Mouse (Mus musculus) Muller cell, postnatal 12 days (primary cell): ENCODE measurements around the gene Trmt61a.
"Not testable (repeated sequence)": the region's sequence is repeated elsewhere in the genome, so short reads cannot be mapped to it uniquely, and the experiment has no call there.

Source experiments
- DNase-seq: peaks from one replicate; pipeline ENCODE4 v3.0.0-alpha.2; 2015; ENCODE audit errors: inconsistent ontology term

Trmt61a gene

GRCm38 (mm10) chr12:111697708-111698107, 19.8 kb downstream of the Trmt61a start:
- no peak for DNase-seq

- DNase-seq = no peak
These were observed 20.5 kb downstream of the Trmt61a start for GRCm38 (mm10) chr12:111698346-111698913.

GRCm38 (mm10) chr12:111699542-111699941, 21.6 kb downstream of the Trmt61a start:
- DNase-seq = no peak

DNA sequence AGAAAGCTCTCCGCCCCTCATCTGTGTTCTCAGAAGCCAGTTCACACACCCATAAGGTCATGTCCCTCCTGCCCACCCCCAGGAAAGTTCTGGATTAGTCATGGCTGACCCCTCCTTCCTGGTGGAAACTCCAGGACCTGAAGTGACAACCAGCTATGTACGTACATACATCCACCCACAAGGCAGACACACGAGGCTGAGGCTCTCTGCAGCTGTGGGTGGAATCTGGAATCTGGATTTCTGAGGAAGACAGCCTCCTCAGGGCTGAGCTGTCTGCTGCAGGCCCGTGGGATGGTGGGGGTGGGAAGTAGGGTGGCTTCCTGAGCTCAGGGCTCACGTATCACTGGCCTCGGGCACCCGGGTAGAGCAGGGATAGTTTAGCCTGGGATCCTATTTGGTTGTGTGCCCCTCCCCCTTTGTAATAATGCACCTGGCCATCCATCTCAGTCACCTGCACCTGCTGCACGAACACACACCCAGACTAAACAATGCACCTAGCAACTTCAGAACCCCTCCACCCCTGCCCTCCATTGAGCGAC, 23.1 kb downstream of the Trmt61a start:
- no peak for DNase-seq

DNA sequence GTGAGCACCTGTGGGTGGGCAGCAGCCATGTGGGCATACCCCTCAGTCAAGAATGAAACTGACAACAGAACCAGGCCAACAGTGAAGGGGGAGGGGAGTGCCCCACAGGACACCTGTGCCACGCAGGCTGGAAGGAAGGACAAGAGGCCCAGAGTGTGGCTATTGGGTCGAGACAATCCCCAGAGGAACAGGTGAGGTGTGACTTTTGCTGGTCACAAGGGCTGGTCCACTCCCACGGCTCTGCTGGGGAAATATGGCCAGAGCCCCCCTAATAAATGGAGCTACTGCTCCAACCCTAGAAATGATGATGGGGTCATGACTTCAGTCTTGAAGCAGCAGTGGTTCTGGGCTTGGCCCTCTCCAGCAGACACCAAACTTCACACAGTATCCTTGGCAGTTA, 25.4 kb downstream of the Trmt61a start:
- no peak for DNase-seq

GRCm38 (mm10) chr12:111704609-111705008, 26.7 kb downstream of the Trmt61a start:
- DNase-seq = peak; percentile 98

DNA sequence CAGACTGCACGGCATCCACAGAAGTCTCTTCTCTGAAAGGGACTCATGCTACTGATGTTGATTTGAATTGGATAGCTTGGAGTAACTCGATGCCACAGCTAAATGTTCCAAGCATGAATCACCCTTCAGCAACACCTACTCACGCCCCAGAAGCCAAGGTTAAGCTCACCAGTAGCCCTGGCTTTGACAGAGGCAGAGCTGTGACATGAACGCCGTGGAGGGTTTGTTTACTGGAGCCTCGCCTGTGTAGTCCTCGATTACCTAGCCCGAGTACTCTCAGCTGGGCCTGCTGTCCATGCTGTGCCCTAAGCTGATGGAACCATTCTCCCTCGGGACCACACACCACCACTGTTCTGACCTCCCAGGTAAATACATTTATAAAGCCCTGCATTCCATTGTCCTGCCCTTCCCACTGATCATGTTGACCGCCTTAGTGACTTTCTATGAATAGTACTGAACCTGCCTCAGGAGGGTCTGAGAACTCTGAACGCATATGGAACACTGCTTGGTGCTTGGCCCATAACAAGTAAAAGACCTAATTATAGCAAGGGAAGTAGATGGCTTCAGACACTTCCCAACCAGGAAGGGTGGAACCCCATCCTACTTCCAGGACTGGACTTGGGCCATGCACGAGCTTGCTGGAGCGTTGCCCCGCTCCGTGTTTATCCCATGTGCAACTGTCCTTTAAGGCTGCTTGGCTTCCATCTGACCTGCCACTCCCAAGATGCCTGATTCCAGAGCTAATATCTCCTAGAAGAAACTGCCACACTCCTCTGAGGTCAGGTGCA, 27.5 kb downstream of the Trmt61a start:
- peak; percentile 93 for DNase-seq

DNA sequence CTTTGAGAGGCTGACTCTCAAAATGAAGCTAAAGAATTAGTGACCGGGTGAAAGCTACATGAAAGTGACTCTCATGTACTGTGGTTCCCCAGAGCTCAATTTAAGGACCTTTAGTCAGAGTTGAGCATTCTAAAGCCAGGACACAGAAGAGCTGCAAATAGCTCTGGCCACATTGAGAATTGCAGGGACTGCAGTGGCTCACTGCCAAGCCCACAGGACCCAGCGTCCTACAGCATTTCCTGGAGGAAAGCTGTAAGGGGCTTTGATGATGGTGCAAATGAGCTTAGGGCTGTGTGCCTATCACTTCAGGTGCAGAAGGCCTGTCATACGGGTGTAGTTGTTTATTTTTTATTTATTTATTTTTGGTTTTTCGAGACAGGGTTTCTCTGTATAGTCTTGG, 30.3 kb downstream of the Trmt61a start:
- DNase-seq = no peak

DNA sequence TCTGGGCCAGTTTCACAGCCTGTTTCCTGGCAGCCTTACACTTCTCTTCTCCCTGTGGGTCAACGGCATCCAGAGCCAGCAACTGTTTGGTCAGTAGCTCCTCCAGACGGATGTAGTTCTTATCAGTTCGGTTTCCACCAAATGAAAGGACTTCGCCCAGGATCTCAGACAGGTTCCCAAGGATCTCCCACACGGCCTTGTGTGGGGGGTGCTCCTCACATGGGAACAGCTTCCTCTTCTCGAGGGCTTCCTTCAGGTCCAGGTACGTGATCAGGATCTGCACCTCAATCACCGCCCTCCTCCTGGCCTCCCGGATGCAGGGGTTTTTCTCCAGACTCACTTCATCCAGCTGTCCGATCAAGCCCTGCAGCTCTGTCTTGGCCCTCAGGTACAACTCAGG, 32.2 kb downstream of the Trmt61a start:
- no peak for DNase-seq

DNA sequence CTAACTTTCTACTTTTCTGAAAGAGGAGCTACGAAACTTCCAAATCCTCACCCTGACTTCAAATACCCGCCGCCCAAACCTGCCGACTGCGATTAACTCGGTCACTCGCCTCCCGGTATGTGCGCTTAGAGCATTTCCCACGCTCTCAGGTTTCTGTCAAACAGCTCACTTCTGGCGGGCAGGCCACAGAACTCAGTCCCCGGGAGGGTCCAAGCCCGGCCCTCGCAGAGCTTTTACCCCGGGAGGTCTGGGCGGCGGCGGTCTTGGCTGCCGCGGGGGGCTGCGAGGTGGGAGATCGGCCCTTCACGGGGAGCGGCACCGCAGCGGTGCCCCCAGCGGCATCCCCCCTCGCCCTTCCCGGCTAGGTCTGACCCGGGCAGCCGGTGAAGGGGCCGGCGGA, 34.6 kb downstream of the Trmt61a start:
- DNase-seq = no peak

DNA sequence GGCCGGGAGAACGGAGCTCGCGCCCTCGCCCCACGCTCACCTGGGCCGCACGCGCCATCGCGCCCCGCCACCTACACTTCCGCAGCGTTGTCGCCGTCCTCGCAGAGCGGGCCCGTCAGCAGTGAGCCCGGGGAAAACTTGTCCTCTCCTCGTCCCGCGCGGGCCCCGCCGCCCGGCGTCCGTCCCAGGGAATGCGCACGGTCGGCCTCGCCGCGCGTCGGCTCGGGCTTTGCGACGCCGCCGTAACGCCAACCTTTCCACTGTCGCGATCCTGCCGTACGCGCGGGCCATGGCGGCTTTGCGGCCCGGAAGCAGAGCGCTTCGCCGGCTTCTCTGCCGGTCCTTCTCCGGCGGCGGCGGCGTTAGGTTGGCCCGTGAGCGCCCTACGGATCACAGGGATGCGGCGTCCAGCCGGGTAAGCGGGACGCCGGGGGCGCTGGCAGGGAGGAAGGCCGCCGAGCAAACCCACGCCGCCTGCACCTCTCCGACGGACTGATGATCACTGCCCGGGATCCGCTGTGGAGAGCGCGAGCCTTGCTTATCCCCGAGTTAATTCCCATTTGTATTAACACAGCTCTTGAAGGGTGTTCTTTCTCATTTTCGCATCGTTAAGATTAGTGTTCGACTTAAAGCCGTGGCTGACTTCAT, 35.2 kb downstream of the Trmt61a start, which contains the start of the genes Bag5 and Apopt1:
TSS of gene Bag5 (minus strand) at position 254 of the 648 bp plus-strand sequence.
TSS of gene Apopt1 (plus strand) at position 258 of the 648 bp plus-strand sequence.
- peak; percentile 94 for DNase-seq

GRCm38 (mm10) chr12:111713880-111714279, 36.0 kb downstream of the Trmt61a start:
- DNase-seq = not testable (repeated sequence)

GRCm38 (mm10) chr12:111716505-111716904, 38.6 kb downstream of the Trmt61a start:
- no peak for DNase-seq

DNA sequence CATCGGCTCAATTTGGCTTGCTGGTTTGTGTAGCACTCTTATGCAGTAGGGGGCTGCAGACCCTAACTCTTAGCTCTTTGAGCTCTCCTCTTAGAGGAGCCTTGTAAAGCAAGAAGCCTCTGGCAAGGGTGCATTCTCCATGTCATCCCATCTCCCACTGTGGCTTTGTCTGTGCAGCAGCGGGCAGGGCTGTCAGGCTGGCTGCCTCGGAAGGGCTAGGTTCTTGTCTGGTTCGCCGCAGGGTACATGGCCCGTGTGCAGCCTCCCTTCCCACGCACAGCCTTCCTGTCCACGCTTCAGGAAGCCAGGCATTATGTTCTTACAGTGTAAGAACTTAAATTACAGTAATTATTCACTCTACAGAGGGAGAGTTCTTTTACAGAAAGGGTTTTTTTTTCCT, 40.8 kb downstream of the Trmt61a start:
- peak; percentile 57 for DNase-seq

GRCm38 (mm10) chr12:111720222-111720621, 42.3 kb downstream of the Trmt61a start:
- no peak for DNase-seq

- no peak for DNase-seq
These were observed 44.7 kb downstream of the Trmt61a start for GRCm38 (mm10) chr12:111722654-111723053.

DNA sequence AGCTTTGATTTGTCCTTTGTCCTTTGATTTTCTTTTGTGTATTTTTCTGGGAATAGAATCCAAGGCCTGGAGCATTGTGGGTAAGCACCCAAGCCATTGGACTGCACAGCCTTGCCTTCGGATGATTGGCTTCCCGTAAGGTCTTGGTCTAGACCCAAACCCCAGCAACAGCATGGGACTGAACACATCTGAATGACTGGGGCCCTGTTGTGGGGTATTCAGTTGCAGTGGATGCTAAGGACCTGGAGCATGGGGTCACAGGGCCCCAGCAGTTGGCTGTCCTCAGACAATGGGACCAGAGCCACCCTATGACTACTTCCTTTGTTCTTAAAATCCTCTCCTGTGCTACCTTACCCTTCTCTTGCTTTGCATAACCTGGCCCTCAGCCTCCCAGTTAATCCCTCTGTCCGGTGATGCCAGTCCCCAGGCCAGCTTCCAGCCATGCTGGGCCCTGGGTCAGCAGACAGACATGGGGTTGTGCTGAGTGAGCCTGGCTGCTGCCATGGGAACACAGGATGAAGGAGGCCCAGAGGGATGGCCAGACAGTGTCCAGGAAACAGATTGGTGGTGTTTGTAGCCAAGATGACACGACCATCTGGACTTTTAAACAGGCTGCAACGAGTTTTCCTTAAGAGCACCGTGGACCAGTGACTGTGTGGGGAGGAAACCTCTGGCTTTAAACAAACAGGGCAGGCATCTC, 46.9 kb downstream of the Trmt61a start:
- DNase-seq = peak; percentile 83

GRCm38 (mm10) chr12:111725338-111726121, 47.6 kb downstream of the Trmt61a start:
- peak; percentile 27 for DNase-seq

DNA sequence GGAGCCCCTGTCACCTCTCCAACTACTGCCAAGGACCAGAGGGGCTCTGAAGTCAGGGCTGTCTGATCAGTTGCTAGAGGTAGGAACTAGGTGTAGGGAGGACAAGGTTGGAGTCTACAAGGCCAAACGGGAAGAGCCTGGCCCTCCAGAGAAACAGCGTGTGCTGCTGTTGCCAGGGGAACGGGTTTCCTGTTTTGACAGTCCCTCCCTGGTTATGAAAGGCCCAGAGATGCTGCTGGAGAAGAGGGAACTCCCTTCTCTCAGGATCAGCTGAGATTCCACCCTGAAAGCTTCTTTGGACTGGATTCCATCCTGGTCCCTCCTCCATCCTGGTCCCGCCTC, 48.2 kb downstream of the Trmt61a start:
- DNase-seq = no peak

DNA sequence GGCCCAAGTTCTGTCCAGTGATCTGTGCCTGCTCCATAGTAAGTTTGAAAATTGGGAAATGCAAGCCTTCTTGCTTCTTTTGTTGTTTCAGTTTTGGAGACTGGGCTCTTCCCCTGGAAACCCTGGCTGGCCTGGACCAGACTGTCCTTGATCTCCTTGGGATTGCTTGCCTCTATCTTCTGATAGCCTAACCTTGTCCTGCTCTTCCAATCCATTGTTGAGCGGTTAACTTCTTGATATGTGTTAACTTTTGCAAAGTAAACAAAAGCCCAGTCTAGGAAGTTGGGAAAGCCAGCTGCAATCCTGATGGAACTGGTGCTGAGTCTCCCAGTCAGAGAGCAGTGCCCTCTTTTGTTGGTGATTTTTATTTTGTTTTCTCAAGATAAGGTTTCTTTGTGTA, 50.1 kb downstream of the Trmt61a start:
- no peak for DNase-seq
